Mouse (Mus musculus) ES-E14 (cell line): ENCODE results near the gene Gfi1b. TPM values are rescaled to one million over a fixed set of nuclear protein-coding genes. Genes with fewer than 3 reads are reported as not detected.

ENCODE experiments used
- DNase-seq: peaks from one replicate; pipeline ENCODE4 v3.0.0-alpha.2; 2013; ENCODE audit warnings: low read depth, low spot score
- H3K27ac ChIP-seq: 2 replicates; pipeline ENCODE4 v1.5.1; 2012; ENCODE audit warnings: low read depth, mild to moderate bottlenecking, low read length, moderate library complexity, mixed read lengths; ENCODE audit not compliant: poor library complexity, insufficient read depth, severe bottlenecking
- H3K36me3 ChIP-seq: 2 replicates; pipeline ENCODE4 v1.6.1; 2012; ENCODE audit warnings: mild to moderate bottlenecking, low read length, moderate library complexity, mixed read lengths; ENCODE audit not compliant: control insufficient read depth, poor library complexity, insufficient read depth, severe bottlenecking
- H3K4me1 ChIP-seq, 2 experiments: fragments of 150-350 bp in 1 of 2; sonication (generic) in 1 of 2; 2 replicates each; pipeline ENCODE4 v1.6.1; 2012; ENCODE audit warnings: low read length in 2 of 2, mild to moderate bottlenecking in 1 of 2, mixed read lengths in 1 of 2; ENCODE audit not compliant: control insufficient read depth in 2 of 2, insufficient read depth in 2 of 2, poor library complexity in 1 of 2
- H3K4me3 ChIP-seq, 2 experiments: fragments of 150-350 bp in 1 of 2; sonication (generic) in 1 of 2; 2 replicates each; pipeline ENCODE4 v1.5.1; 2012; ENCODE audit warnings: low read length in 2 of 2, low read depth in 1 of 2, mild to moderate bottlenecking in 1 of 2, mixed read lengths in 1 of 2; ENCODE audit not compliant: insufficient read depth in 1 of 2, poor library complexity in 1 of 2, severe bottlenecking in 1 of 2
- H3K9ac ChIP-seq: 2 replicates; pipeline ENCODE4 v1.6.1; 2012; ENCODE audit warnings: low read depth, mild to moderate bottlenecking, low read length, mixed read lengths; ENCODE audit not compliant: poor library complexity, insufficient read depth, severe bottlenecking
- H3K9me3 ChIP-seq: fragments of 150-350 bp; sonication (generic); 2 replicates; pipeline ENCODE4 v1.6.1; 2012; ENCODE audit warnings: low read depth, mild to moderate bottlenecking, low read length; ENCODE audit not compliant: control insufficient read depth, insufficient read depth
- CHD2 ChIP-seq: IDR thresholded peaks from 2 replicates; pipeline ENCODE4 v1.6.1; 2014; ENCODE audit warnings: mild to moderate bottlenecking, low read depth, low read length, inconsistent platforms
- HCFC1 ChIP-seq: IDR thresholded peaks from 2 replicates; pipeline ENCODE4 v1.6.1; 2012; ENCODE audit warnings: low read length, inconsistent platforms, borderline replicate concordance; ENCODE audit not compliant: insufficient read depth
- MAFK ChIP-seq: IDR thresholded peaks from 2 replicates; pipeline ENCODE4 v1.6.1; 2014; ENCODE audit warnings: mild to moderate bottlenecking, low read depth, low read length, inconsistent platforms; ENCODE audit not compliant: insufficient read depth
- ZC3H11A ChIP-seq: IDR thresholded peaks from 2 replicates; pipeline ENCODE4 v1.6.1; 2012; ENCODE audit warnings: low read depth, mild to moderate bottlenecking, inconsistent platforms, low read length, borderline replicate concordance
- ZNF384 ChIP-seq: IDR thresholded peaks from 2 replicates; pipeline ENCODE4 v1.6.1; 2012; ENCODE audit warnings: low read depth, low read length, inconsistent platforms
- in situ Hi-C, 2 experiments: fragments of 600-800 bp; cut with MboI; formaldehyde crosslinking; loops; one replicate each; pipeline ENCODE4 v1.15.1; 2025; ENCODE audit warnings: low sequenced_read_pairs in 2 of 2, inconsistent platforms in 1 of 2; ENCODE audit not compliant: unreplicated experiment in 2 of 2
- total RNA-seq: library from RNA; depleted of rRNA; stranded (reverse); fragments of 300-350 nt; gene quantifications from 2 replicates; pipeline ENCODE4 v1.2.3, GENCODE M21; 2012

The Gfi1b gene
- total RNA-seq, 1 experiment: not detected

DNA sequence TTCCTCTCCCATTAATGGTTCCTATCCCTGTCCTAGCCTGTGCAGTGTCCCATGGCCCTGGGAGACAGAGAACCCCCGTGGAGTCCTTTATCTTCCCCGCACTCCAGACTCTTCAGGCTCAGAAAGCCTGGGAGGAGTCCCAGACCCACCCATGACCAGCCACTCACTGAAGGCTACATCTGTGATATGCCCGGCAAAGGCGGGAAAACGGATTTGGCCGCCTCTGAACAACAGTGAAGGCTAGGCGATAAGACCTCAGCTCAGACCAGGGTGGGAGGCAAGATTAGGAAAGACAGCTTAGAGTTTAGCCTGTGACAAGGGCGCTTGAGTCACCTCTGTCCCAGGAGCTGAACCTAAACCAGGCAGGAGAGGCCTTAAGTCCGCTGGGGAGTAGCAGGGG, 4.9 kb downstream of the Gfi1b start:
- no peak for TF ChIP-seq ZC3H11A
- TF ChIP-seq MAFK: no peak
- no peak for TF ChIP-seq ZNF384
- TF ChIP-seq HCFC1: no peak
- TF ChIP-seq CHD2: no peak
- DNase-seq: no peak
- H3K36me3 ChIP-seq: no peaks in the 10 kb centered on the region
- 0 out of 2 replicates have a peak overlapping the region, but pooled peaks have one; percentile 3 for H3K9ac ChIP-seq
- in situ Hi-C loops: no loop called here
- peaks cover 0 to 11% of the 10 kb centered on the region in 2 experiments; a peak in 2 of 4 replicates for H3K4me1 ChIP-seq
- no peak overlapping the region for H3K27ac ChIP-seq
- no peaks in the 10 kb centered on the region for H3K9me3 ChIP-seq
- H3K4me3 ChIP-seq: no peak overlapping the region

DNA sequence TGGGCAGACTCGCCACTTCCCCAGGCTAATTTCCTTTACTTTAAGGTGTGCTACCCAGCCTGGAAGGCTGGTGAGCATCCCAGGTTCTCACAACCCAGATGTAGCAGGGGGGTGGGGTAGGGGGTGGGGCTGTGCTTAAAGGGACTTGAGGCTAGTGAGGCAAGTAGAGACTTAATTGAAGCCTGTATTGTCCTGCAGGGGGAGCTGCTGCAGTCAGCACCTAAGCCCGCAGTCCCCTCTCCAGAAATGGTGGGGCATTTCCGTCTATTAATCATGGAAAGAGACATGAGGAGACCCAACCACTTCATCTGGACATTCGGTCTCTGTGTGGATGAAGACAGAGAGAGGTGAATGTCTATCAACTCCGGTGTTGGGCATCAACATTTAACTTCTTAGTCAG, 5.4 kb downstream of the Gfi1b start:
- H3K36me3 ChIP-seq: no peaks in the 10 kb centered on the region
- peaks cover 0 to 14% of the 10 kb centered on the region in 2 experiments; a peak in 2 of 4 replicates for H3K4me1 ChIP-seq
- peak; percentile 73 for DNase-seq
- no peak overlapping the region for H3K4me3 ChIP-seq
- in situ Hi-C loops: no loop called here
- H3K9me3 ChIP-seq: no peaks in the 10 kb centered on the region
- TF ChIP-seq ZNF384: no peak
- TF ChIP-seq CHD2: no peak
- no peak for TF ChIP-seq MAFK
- no peak for TF ChIP-seq HCFC1
- no peak for TF ChIP-seq ZC3H11A
- H3K27ac ChIP-seq: no peak overlapping the region
- H3K9ac ChIP-seq: no peak overlapping the region

DNA sequence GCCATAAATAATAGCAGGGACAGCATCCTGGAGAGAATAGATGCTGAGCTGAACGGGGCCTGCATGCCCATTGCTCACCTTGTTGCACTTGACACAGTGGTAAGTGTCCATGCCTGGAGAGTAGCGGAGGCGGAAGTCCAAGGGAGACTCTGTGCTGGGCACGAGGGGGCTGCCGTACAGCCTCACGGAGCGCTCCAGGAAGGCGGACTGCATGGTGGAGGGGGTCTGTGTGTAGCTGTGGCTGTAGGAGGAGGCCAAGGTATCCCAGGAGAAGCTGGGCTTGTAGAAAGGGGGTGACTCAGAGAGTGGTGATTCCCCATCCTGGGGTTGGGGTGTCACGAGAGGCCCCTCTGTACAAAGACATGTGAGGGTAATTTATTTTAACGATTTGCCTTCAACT, 8.2 kb downstream of the Gfi1b start:
- Histone ChIP-seq H3K27ac (no peak overlapping the region), H3K4me1 (peaks cover 0 to 26% of the 10 kb centered on the region in 2 experiments; a peak in 2 of 4 replicates), H3K4me3 (no peak overlapping the region), H3K9me3 (no peaks in the 10 kb centered on the region), H3K9ac (no peak overlapping the region), H3K36me3 (no peaks in the 10 kb centered on the region)
- no peak for TF ChIP-seq ZC3H11A
- TF ChIP-seq CHD2: no peak
- no peak for TF ChIP-seq HCFC1
- TF ChIP-seq ZNF384: no peak
- no peak for TF ChIP-seq MAFK
- in situ Hi-C loops: no loop called here
- no peak for DNase-seq

DNA sequence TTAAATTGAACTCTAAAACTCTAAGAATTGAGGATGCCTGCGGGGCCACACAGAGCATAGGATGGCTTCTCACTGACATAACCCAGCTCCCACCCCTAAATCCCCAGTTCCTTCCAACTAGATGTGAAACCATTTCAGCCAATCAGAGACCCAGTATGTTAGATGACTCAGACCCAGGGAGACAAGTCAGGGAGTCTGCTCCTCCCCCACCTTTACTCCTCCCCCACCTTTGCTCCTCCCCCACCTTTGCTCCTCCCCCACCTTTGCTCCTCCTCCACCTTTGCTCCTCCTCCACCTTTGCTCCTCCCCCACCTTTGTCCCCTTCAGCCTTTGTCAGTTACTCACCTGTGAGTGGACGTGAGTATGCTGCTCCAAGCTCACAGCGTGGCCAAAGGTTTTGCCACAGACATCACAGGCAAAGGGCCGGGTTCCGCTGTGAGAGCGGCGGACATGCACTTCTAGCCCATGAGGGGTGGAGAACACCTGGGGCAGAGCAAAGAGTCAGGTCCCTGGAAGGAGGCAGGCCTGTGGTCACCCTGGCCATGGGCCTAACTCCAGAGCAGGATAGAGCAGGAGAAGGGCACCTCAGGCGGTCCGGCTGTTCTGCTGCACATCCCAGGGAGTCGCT, 9.2 kb downstream of the Gfi1b start:
- Histone ChIP-seq H3K9ac (no peak overlapping the region), H3K4me3 (peak overlapping the region in 1 of 2 experiments; percentile 40; a peak in 3 of 4 replicates), H3K4me1 (peaks cover 0 to 29% of the 10 kb centered on the region in 2 experiments; a peak in 2 of 4 replicates), H3K36me3 (no peaks in the 10 kb centered on the region), H3K27ac (no peak overlapping the region), H3K9me3 (no peaks in the 10 kb centered on the region)
- in situ Hi-C loops: no loop called here
- DNase-seq: peak; percentile 65
- TF ChIP-seq ZNF384 (no peak), ZC3H11A (no peak), CHD2 (no peak), MAFK (no peak), HCFC1 (no peak)

DNA sequence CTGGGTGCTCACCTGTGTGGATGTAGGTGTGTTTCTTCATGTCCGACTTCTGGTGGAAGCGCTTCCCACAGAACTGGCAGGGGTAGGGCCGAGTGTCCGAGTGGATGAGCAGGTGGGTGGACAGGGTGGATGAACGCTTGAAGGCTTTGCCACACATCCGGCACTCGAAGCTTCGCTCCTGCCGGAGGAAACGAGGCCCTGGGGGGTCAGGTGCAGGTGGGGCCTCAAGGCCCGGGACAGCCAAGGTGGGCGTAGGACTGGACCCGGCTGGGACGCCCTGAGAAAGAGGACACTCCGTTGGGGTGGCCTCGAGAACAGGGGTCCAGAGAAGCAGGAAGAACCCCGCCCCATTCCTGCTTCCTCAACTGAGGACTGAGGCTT, 10.4 kb downstream of the Gfi1b start:
- H3K36me3 ChIP-seq: no peaks in the 10 kb centered on the region
- peaks cover 0 to 32% of the 10 kb centered on the region in 2 experiments; a peak in 2 of 4 replicates for H3K4me1 ChIP-seq
- in situ Hi-C loops: no loop called here
- TF ChIP-seq ZC3H11A (no peak), HCFC1 (no peak), CHD2 (no peak), ZNF384 (no peak), MAFK (no peak)
- no peak for DNase-seq
- no peak overlapping the region for H3K9ac ChIP-seq
- H3K4me3 ChIP-seq: no peak overlapping the region
- H3K27ac ChIP-seq: no peak overlapping the region
- no peaks in the 10 kb centered on the region for H3K9me3 ChIP-seq
